ENCODE assay signal across 20 mouse cellular contexts in the genomic region with DNA sequence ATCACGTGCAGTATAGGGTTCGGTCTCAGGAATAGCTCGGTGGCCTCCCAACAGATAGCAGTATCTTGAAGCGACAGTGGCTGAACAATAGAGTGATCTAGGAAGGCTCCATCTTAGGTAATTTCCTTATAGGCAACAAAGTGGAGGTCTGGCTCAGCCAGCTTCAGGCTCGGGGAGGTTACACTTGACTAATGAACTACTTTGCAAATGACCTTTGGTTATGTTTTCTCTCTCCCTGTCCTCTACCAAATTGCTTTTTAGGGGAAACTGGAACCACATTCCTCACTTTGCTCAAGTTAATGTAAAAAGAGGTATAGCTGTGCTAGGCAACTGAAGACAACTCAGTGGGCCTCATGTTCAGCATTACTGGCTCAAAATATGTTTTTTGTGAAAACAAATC.
DNase-seq lines count a peak whose midpoint lies in the region; TF ChIP-seq lines count a peak whose summit lies in the region.
"Had no signal": no experiment of that assay in that cellular context is flagged by ENCODE, and none has a peak within 500 bp of the region (broad histone marks: within the 10 kb centered on the region; RNA-seq: fewer than 3 reads in every experiment).

No protein-coding gene starts in this region.

- no peak overlapping the region for H3K27ac ChIP-seq in heart, embryonic 10.5 days
- peak overlapping the region; percentile 95 for H3K27ac ChIP-seq in kidney, adult 2 months (ENCODE audit: insufficient read depth, low read depth, low read length)

- 85% methylated on average over 5 of the region's 5 CpGs for WGBS in heart, embryonic 10.5 days
- 78% methylated on average over 5 of the region's 5 CpGs for WGBS in kidney, adult 2 months

- no peaks in the 10 kb centered on the region for H3K4me1 ChIP-seq in heart, embryonic 10.5 days
- H3K4me1 ChIP-seq in kidney, adult 2 months (ENCODE audit: control insufficient read depth, insufficient read depth, low read length) = peaks cover 5% of the 10 kb centered on the region

- no peak for TF ChIP-seq POLR2A in kidney, adult 2 months (IDR thresholded peaks at IDR 0.05; ENCODE audit: low read depth, low read length)

- no peaks in the 10 kb centered on the region for H3K36me3 ChIP-seq in heart, embryonic 10.5 days
- no peaks in the 10 kb centered on the region for H3K36me3 ChIP-seq in kidney, adult 2 months (ENCODE audit: control insufficient read depth, insufficient read depth, low read length)
- H3K36me3 ChIP-seq: G1E had no signal

- H3K27me3 ChIP-seq in heart, embryonic 10.5 days (ENCODE audit: insufficient read depth, poor library complexity, severe bottlenecking) = no peaks in the 10 kb centered on the region
- H3K27me3 ChIP-seq in kidney, adult 2 months (replicated peaks; ENCODE audit: control insufficient read depth, insufficient read depth, low read length) = no peaks in the 10 kb centered on the region
- H3K27me3 ChIP-seq: CH12.LX, Patski had no signal

- DNase-seq in heart, adult 11 months = peak; percentile 64
- DNase-seq in heart, embryonic 10.5 days (ENCODE audit: low spot score) = no peak
- peak; percentile 67 for DNase-seq in kidney, adult 2 months
- DNase-seq in kidney, adult 18-20 months = no peak
- DNase-seq in kidney, adult 8-10 months = peak; percentile 27 to 33
- no peak for DNase-seq in kidney, adult 11 months
- peak; percentile 67 for DNase-seq in kidney, adult 9 months
- DNase-seq in kidney, postnatal 36 days = no peak
- DNase-seq: adrenal gland, adult 2 months; adrenal gland, adult 8-10 months; adrenal gland, postnatal 10 days; adrenal gland, postnatal 14 days; adrenal gland, postnatal 25 days; adrenal gland, postnatal 36 days; B cell, adult 2 months; cerebellum, adult 11 months; cerebellum, adult 11-12 months had no signal

- no peak overlapping the region for H3K4me3 ChIP-seq in heart, embryonic 10.5 days
- no peak overlapping the region for H3K4me3 ChIP-seq in kidney, adult 2 months (ENCODE audit: insufficient read depth, low read depth, low read length)

- no peak for TF ChIP-seq CTCF in kidney, adult 2 months (conservative IDR thresholded peaks at IDR 0.05; ENCODE audit: insufficient read depth, insufficient read length, low read depth, low read length)

- H3K9me3 ChIP-seq in heart, embryonic 10.5 days = peaks cover 13% of the 10 kb centered on the region; the same call in 1 of the 2 replicates
- H3K9me3 ChIP-seq: G1E had no signal

Comparison
In these comparisons a context has a peak if more than half of its experiments do, and no peak if none do; other contexts are left out.
1. DNase-seq: peak in heart, adult 11 months (single experiment), kidney, adult 2 months (single experiment), kidney, adult 8-10 months (2 of 2) and kidney, adult 9 months (single experiment); none in heart, embryonic 10.5 days (single experiment), kidney, adult 18-20 months (single experiment), kidney, adult 11 months (single experiment) and kidney, postnatal 36 days (0 of 2).